10 mouse cellular contexts compared by ENCODE assay signal in genomic region chr13:98391635-98391990, GRCm38 (mm10). TPM values are rescaled to one million over a fixed set of nuclear protein-coding genes. Genes with fewer than 3 reads are reported as not detected.
A peak's percentile ranks its signal among the peaks of the same experiment; 100 is the strongest.
DNase-seq lines count a peak whose midpoint lies in the region; ATAC-seq and TF ChIP-seq lines count a peak whose summit lies in the region.
"Had no signal": no experiment of that assay in that cellular context is flagged by ENCODE, and none has a peak within 500 bp of the region (broad histone marks: within the 10 kb centered on the region; RNA-seq: fewer than 3 reads in every experiment).

No protein-coding gene starts in this region.

- no peaks in the 10 kb centered on the region for H3K9me3 ChIP-seq in kidney, postnatal 0 days (replicated peaks; ENCODE audit: low read length)
- H3K9me3 ChIP-seq in forebrain, embryonic 10.5 days: no peaks in the 10 kb centered on the region; the same call in 1 of the 2 replicates
- no peaks in the 10 kb centered on the region for H3K9me3 ChIP-seq in intestine, embryonic 16.5 days (ENCODE audit: control insufficient read depth, low read length)

- H3K4me3 ChIP-seq in kidney, postnatal 0 days (replicated peaks; ENCODE audit: low read depth, low read length): peak overlapping the region; percentile 42
- peak overlapping the region; percentile 57 for H3K4me3 ChIP-seq in forebrain, embryonic 10.5 days
- peak overlapping the region; percentile 48 for H3K4me3 ChIP-seq in intestine, embryonic 16.5 days (ENCODE audit: low read length)
- H3K4me3 ChIP-seq in myocyte: no peak overlapping the region

- no peaks in the 10 kb centered on the region for H3K36me3 ChIP-seq in kidney, postnatal 0 days (ENCODE audit: insufficient read depth, low read length)
- H3K36me3 ChIP-seq in forebrain, embryonic 10.5 days (replicated peaks): no peaks in the 10 kb centered on the region
- no peaks in the 10 kb centered on the region for H3K36me3 ChIP-seq in intestine, embryonic 16.5 days (ENCODE audit: control insufficient read depth, insufficient read depth, low read length)
- H3K36me3 ChIP-seq in myocyte (ENCODE audit: control insufficient read depth, insufficient read depth): no peaks in the 10 kb centered on the region

- H3K4me1 ChIP-seq in kidney, postnatal 0 days (replicated peaks; ENCODE audit: insufficient read depth, low read length): peaks cover 5% of the 10 kb centered on the region; the same call in 1 of the 2 replicates
- peaks cover 41% of the 10 kb centered on the region for H3K4me1 ChIP-seq in forebrain, embryonic 10.5 days
- H3K4me1 ChIP-seq in intestine, embryonic 16.5 days (ENCODE audit: control insufficient read depth, insufficient read depth, low read length): peaks cover 7% of the 10 kb centered on the region

- no peak; the same call in none of the 2 replicates for ATAC-seq in kidney, postnatal 0 days (replicated peaks; ENCODE audit: low FRiP score, low read depth)
- ATAC-seq in intestine, embryonic 16.5 days: no peak

- H3K4me2 ChIP-seq in kidney, postnatal 0 days (ENCODE audit: low read length): peak overlapping the region; percentile 86
- peak overlapping the region; percentile 86 for H3K4me2 ChIP-seq in intestine, embryonic 16.5 days (ENCODE audit: low read depth, low read length)
- H3K4me2 ChIP-seq in myocyte (ENCODE audit: low read depth): peak overlapping the region; percentile 71

- H3K27me3 ChIP-seq in kidney, postnatal 0 days (ENCODE audit: insufficient read depth, low read length): peaks cover 10% of the 10 kb centered on the region
- H3K27me3 ChIP-seq in forebrain, embryonic 10.5 days (ENCODE audit: poor library complexity, severe bottlenecking): peaks cover 90% of the 10 kb centered on the region
- peaks cover 52% of the 10 kb centered on the region for H3K27me3 ChIP-seq in intestine, embryonic 16.5 days (replicated peaks; ENCODE audit: control insufficient read depth, insufficient read depth, low read length)
- peaks cover 28% of the 10 kb centered on the region for H3K27me3 ChIP-seq in myocyte (ENCODE audit: control insufficient read depth, insufficient read depth, insufficient read length)

- H3K79me2 ChIP-seq in myocyte (ENCODE audit: control insufficient read depth, insufficient read depth): no peaks in the 10 kb centered on the region

- no peak for TF ChIP-seq CTCF in kidney, postnatal 0 days (IDR thresholded peaks at IDR 0.05; ENCODE audit: low read depth)

- WGBS in kidney, postnatal 0 days: 0% methylated on average over 4 of the region's 4 CpGs
- 0% methylated on average over 4 of the region's 4 CpGs for WGBS in forebrain, embryonic 10.5 days
- WGBS in intestine, embryonic 16.5 days: 6% methylated on average over 4 of the region's 4 CpGs

- 0 out of 2 replicates have a peak overlapping the region, but pooled peaks have one; percentile 58 for H3K9ac ChIP-seq in kidney, postnatal 0 days (ENCODE audit: low read depth, low read length)
- H3K9ac ChIP-seq in intestine, embryonic 16.5 days (ENCODE audit: low read depth, low read length): 0 out of 2 replicates have a peak overlapping the region, but pooled peaks have one; percentile 62

- peak; percentile 61 for DNase-seq in kidney, postnatal 0 days (ENCODE audit: low spot score)
- DNase-seq in kidney, postnatal 14 days: no peak
- no peak for DNase-seq in forebrain, embryonic 10.5 days (ENCODE audit: extremely low spot score, low spot score)
- DNase-seq in cerebellum, postnatal 36 days: no peak
- no peak for DNase-seq in left cerebral cortex, postnatal 36 days (ENCODE audit: low spot score in 2 of 2)
- no peak for DNase-seq in adrenal gland, postnatal 14 days
- DNase-seq: kidney, adult 8-10 months had no signal

- intact Hi-C loops in left cerebral cortex, postnatal 36 days (cut with DNase I): no loop called here

- no peak overlapping the region for H3ac ChIP-seq in myocyte (ENCODE audit: control insufficient read depth, insufficient read length)

- no peak for TF ChIP-seq POLR2A in myocyte (IDR thresholded peaks at IDR 0.05; ENCODE audit: insufficient read length, low read depth)

- peak overlapping the region; percentile 76 for H3K27ac ChIP-seq in kidney, postnatal 0 days
- peak overlapping the region; percentile 84 for H3K27ac ChIP-seq in forebrain, embryonic 10.5 days
- H3K27ac ChIP-seq in intestine, embryonic 16.5 days (ENCODE audit: low read length): no peak overlapping the region

TF ChIP-seq in myocyte, 11 proteins besides CTCF, POLR2A, EP300 and RAD21:
- no peak for TF ChIP-seq USF1 (IDR thresholded peaks at IDR 0.05; ENCODE audit: low read depth)
- no peak for TF ChIP-seq SRF (IDR thresholded peaks at IDR 0.05; ENCODE audit: control insufficient read depth, insufficient read length, low read depth)
- TF ChIP-seq MYOG (IDR thresholded peaks at IDR 0.05; ENCODE audit: control insufficient read depth in 1 of 3, insufficient read depth in 1 of 3, insufficient read length in 2 of 3, low read depth in 2 of 3): no peak
- no peak for TF ChIP-seq POLR2AphosphoS2 (IDR thresholded peaks at IDR 0.05; ENCODE audit: insufficient read length, low read depth)
- TF ChIP-seq MYOD1 (IDR thresholded peaks at IDR 0.05; ENCODE audit: control insufficient read depth in 1 of 3, insufficient read length in 2 of 3, low read depth in 2 of 3): no peak
- TF ChIP-seq REST (IDR thresholded peaks at IDR 0.05; ENCODE audit: insufficient read depth, insufficient read length): no peak
- TF ChIP-seq MAX (IDR thresholded peaks at IDR 0.05; ENCODE audit: low read depth): no peak
- no peak for TF ChIP-seq TCF3 (IDR thresholded peaks at IDR 0.05; ENCODE audit: insufficient read length, low read depth)
- no peak for TF ChIP-seq E2F4 (IDR thresholded peaks at IDR 0.05; ENCODE audit: insufficient read depth)
- no peak for TF ChIP-seq TCF12 (IDR thresholded peaks at IDR 0.05; ENCODE audit: insufficient read depth, poor library complexity, severe bottlenecking)
- TF ChIP-seq CEBPB (IDR thresholded peaks at IDR 0.05; ENCODE audit: insufficient read depth, poor library complexity, severe bottlenecking): no peak

RNA-seq across cellular contexts. Expression of gene Foxd1, which starts 37.6 kb away (rescaled TPM):
- 2.4 and 3.4 TPM in 2 replicates for polyA plus RNA-seq in kidney, postnatal 0 days (2015; fragmentation: Nextera tagmentation; extraction: Ambion mirVana)
- polyA plus RNA-seq in forebrain, embryonic 10.5 days (2016; fragmentation: Nextera tagmentation; extraction: Ambion mirVana): 2.9 and 3.1 TPM in 2 replicates
- 0.02 TPM in 1 of 2 replicates, not detected in the other for polyA plus RNA-seq in intestine, embryonic 16.5 days (2015; fragmentation: Nextera tagmentation; extraction: Ambion mirVana)
- 0.37 TPM for polyA plus RNA-seq in myocyte (2012; fragmentation: generic; extraction: Trizol)
- total RNA-seq in left cerebral cortex, postnatal 36 days (2021): 1 to 10 TPM; 1.1 to 2.1 TPM
- total RNA-seq in adrenal gland, postnatal 14 days (2021): 0.75 and 0.82 TPM in 2 replicates
- total RNA-seq: monocyte, adult 5-6 weeks had no signal
